ENCODE assay signal across 8 mouse cellular contexts in the genomic region with DNA sequence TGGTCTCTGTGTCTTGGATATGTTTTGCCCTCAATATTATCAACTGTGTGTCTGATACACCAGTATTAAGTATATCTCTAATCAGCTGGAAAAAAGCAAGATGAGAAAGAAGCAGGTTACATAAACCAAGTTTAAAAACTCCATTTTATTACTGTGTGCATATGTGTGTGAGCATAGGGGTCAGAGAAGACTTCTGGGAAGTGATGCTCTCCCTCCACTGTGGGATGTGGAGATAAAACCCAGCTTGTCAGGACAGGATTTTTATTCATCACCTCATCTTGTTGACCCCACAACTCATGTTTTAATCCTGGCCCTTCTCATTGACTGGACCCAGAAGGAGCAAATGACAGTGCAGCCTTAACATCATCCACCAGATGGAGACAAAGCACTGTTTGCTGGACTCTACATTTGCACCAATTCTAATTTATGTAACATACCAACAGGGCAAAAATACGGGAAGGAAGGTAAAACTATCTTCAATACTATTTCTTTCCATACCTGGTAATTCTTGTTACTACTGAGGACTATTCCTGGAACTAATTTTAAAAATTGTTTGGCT.
A peak's percentile ranks its signal among the peaks of the same experiment; 100 is the strongest.
DNase-seq lines count a peak whose midpoint lies in the region; ATAC-seq and TF ChIP-seq lines count a peak whose summit lies in the region.

No protein-coding gene starts in this region.

- no peak overlapping the region for H3K9ac ChIP-seq in hindbrain, embryonic 12.5 days
- no peak overlapping the region for H3K9ac ChIP-seq in midbrain, embryonic 15.5 days

- H3K4me3 ChIP-seq in cortical plate, adult 2 months (ENCODE audit: insufficient read depth, low read length) = no peak overlapping the region; the same call in 1 of the 2 replicates
- no peak overlapping the region for H3K4me3 ChIP-seq in hindbrain, embryonic 12.5 days
- H3K4me3 ChIP-seq in midbrain, embryonic 15.5 days = no peak overlapping the region

- H3K9me3 ChIP-seq in hindbrain, embryonic 12.5 days (replicated peaks) = no peaks in the 10 kb centered on the region
- H3K9me3 ChIP-seq in midbrain, embryonic 15.5 days = no peaks in the 10 kb centered on the region

- WGBS in hindbrain, embryonic 12.5 days = 41% methylated on average over 1 of the region's 1 CpGs
- WGBS in midbrain, embryonic 15.5 days = 9% methylated on average over 1 of the region's 1 CpGs

- H3K4me2 ChIP-seq in hindbrain, embryonic 12.5 days (replicated peaks) = no peak overlapping the region
- H3K4me2 ChIP-seq in midbrain, embryonic 15.5 days = no peak overlapping the region

- no peak overlapping the region for H3K27ac ChIP-seq in cortical plate, adult 2 months (ENCODE audit: insufficient read depth, low read length)
- no peak overlapping the region for H3K27ac ChIP-seq in hindbrain, embryonic 12.5 days
- no peak overlapping the region for H3K27ac ChIP-seq in midbrain, embryonic 15.5 days

- no peaks in the 10 kb centered on the region for H3K36me3 ChIP-seq in hindbrain, embryonic 12.5 days
- no peaks in the 10 kb centered on the region for H3K36me3 ChIP-seq in midbrain, embryonic 15.5 days (replicated peaks)

- H3K4me1 ChIP-seq in cortical plate, adult 2 months (ENCODE audit: control insufficient read depth, insufficient read depth, low read length) = no peaks in the 10 kb centered on the region
- H3K4me1 ChIP-seq in hindbrain, embryonic 12.5 days = no peaks in the 10 kb centered on the region
- H3K4me1 ChIP-seq in midbrain, embryonic 15.5 days = no peaks in the 10 kb centered on the region

- peak; percentile 77 for TF ChIP-seq CTCF in cortical plate, adult 2 months (IDR thresholded peaks at IDR 0.05; ENCODE audit: extremely low read depth, insufficient read depth, low read length)

- no peak for TF ChIP-seq POLR2A in cortical plate, adult 2 months (IDR thresholded peaks at IDR 0.05; ENCODE audit: extremely low read depth, insufficient read depth, low read length)

- DNase-seq in heart, postnatal 14 days = peak; percentile 16 to 47
- no peak for DNase-seq in heart, adult 11 months
- peak; percentile 42 for DNase-seq in ZHBTc4 (ENCODE audit: low read depth, low spot score)
- DNase-seq in layer of hippocampus, postnatal 36 days = peak; percentile 37 to 64
- no peak for DNase-seq in T-cell, adult 2 months (ENCODE audit: low spot score)

- peak; percentile 78 for ATAC-seq in hindbrain, embryonic 12.5 days (ENCODE audit: low FRiP score)
- ATAC-seq in midbrain, embryonic 15.5 days (replicated peaks) = peak; percentile 92

- intact Hi-C loops in heart, postnatal 14 days (cut with DNase I) = loop anchor here (2.0 to 5.0 kb wide), 2 partner anchors 1069 to 1090 kb away; partner anchors contain the start of gene Rpp30

- no peaks in the 10 kb centered on the region for H3K27me3 ChIP-seq in hindbrain, embryonic 12.5 days
- H3K27me3 ChIP-seq in midbrain, embryonic 15.5 days (replicated peaks) = no peaks in the 10 kb centered on the region

Comparison
In these comparisons a context has a peak if more than half of its experiments do, and no peak if none do; other contexts are left out.
1. DNase-seq: peak in heart, postnatal 14 days (2 of 2), ZHBTc4 (single experiment) and layer of hippocampus, postnatal 36 days (2 of 2); none in heart, adult 11 months (single experiment) and T-cell, adult 2 months (single experiment).